Mouse (Mus musculus): ENCODE results near the gene Clcc1.
"Not testable (repeated sequence)": the region's sequence is repeated elsewhere in the genome, so short reads cannot be mapped to it uniquely, and the experiment has no call there.

- not testable (repeated sequence) for TF ChIP-seq CTCF (IDR thresholded peaks at IDR 0.05; ENCODE audit: extremely low read depth, insufficient read depth, insufficient read length, insufficient replicate concordance); POLR2A (IDR thresholded peaks at IDR 0.05; ENCODE audit: low read depth, low read length)
These were observed 6.0 kb upstream of the Clcc1 start for GRCm38 (mm10) chr3:108647681-108648080.
